Mouse (Mus musculus) ES-Bruce4 (cell line): ENCODE measurements around the gene Nacc1.

Source experiments
- CTCF ChIP-seq: IDR thresholded peaks from one replicate; pipeline ENCODE4 v1.8.1; 2011; ENCODE audit warnings: low read depth, low read length
- EP300 ChIP-seq: IDR thresholded peaks from 2 replicates; pipeline ENCODE4 v1.6.1; 2011; ENCODE audit warnings: low read depth, low read length; ENCODE audit not compliant: insufficient read depth
- POLR2A ChIP-seq: IDR thresholded peaks from one replicate; pipeline ENCODE4 v1.8.1; 2011; ENCODE audit warnings: low read length; ENCODE audit not compliant: insufficient read depth

DNA sequence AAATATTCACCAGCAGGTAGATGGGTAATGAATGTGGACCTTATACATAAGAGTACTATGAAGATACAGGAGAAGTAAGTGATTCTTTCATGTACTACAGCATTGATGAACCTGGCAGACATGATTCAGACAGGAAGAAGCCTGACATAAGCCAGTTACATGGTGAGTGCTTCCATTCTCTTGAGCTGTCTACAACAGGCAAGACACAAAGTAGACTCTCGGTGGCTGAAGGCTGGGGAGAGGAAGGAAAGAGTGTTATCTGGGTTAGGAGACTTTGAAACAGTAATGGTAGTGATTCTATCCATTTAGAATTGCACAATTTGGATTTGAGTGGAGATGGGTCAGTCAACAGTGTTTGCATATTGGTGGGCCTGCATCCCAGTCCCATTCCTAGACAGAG, 28.7 kb downstream of the Nacc1 start:
- TF ChIP-seq CTCF (no peak), POLR2A (no peak), EP300 (no peak)
